Mouse (Mus musculus) inflammation-experienced regulatory T-cells, adult 16 weeks (primary cell): ENCODE measurements around the gene Apex2. TPM values are rescaled to one million over a fixed set of nuclear protein-coding genes. Genes with fewer than 3 reads are reported as not detected.

Experiments
- polyA plus RNA-seq: library from polyadenylated mRNA; unstranded; fragments of 100-300 nt; shearing (Covaris generic); gene quantifications from one replicate; pipeline ENCODE4 v1.2.1, GENCODE M21; 2017

Gene Apex2
- 18.7 TPM for polyA plus RNA-seq

DNA sequence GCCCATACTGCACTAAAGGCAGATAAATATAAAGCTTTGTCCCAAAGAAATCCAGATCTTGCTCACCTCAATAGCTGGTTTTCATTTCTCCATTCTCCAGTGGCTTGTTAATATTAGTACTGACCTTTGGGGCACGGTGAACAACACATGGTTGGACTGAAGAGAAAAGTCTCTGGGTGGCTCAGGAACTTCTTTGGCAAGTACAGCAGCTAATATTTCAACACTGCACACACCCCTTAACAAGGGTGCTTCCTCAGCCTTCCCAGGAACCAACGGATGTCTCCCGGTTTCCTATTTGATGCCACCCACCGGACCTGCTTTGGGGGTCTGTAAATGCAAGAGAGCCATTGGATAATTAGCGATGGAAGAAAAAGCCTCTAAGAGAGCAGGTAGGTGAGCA, at the start of gene Apex2:
Gene Apex2 (minus strand): TSS at position 173 of the 400 bp plus-strand sequence.

DNA sequence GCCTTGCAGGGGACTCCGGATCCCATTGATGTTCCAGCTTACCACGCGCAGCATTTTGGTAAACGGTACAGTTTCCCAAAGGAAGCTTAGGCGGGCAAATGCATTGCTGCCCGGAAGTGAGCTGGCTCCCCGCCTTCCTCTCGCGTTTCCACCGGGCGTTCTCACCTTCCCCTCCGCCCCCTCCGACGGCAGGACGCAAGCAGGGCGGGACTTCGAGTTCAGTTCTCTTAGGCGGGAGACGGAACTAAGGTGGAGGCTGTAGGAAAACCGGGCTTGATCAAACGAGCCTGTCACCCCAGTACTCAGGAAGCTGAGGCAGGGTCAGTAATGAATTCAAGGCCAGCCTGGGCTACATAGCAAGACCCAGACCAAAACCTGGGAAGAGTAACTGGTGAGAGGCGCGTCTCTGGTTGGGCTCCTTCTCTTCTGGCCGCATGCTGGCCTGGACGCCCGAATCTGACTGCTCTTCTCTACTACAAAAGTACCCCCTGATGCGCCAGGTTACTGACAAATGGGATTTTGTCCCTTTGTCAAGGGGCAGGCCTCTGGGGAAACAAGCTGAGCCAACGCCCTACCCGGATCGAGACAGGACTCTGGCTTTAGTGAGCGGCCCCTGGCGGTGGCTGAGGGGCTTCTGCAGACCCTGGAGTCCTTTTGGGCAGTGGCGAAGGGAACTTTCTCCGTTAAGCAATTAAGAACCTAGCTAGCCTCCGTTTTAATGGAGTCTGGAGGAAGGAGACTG, 1.5 kb downstream of the Apex2 start, which contains the start of gene Pfkfb1:
Gene Pfkfb1 (plus strand): TSS at position 207 of the 742 bp plus-strand sequence.

DNA sequence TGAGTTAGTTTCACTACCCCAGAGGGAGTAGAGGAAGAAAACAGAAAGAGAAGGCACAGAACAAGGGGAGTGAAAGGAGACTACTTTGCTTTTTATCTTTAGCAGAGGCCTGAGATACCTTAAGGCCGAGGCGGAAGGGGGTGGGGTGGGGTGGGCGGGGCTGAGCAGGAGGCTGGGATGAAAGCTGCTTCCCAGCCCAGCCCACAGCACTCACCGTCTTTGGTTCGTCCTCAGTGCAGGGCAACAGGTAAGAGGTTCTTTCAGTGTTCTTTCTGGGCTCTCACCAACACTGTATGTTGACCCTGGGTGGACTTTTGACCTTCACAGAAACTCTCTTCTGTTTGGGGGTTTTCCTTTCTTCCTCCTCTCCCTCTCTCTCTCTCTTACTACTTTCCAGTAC, 42.4 kb downstream of the Apex2 start, which contains the start of gene Alas2:
Gene Alas2 (plus strand): TSS at position 137 of the 400 bp plus-strand sequence.

Other genes with a start within 250 kb of the Apex2 start
- gene Tmem29, start 130.7 kb downstream of the Apex2 start, polyA plus RNA-seq, result 15.3 TPM
- gene Alas2, start 42.5 kb downstream of the Apex2 start, polyA plus RNA-seq, result 10.1 TPM
- gene Pfkfb1, start 1.6 kb downstream of the Apex2 start, polyA plus RNA-seq, result 7.0 TPM
- gene Tro, start 67.7 kb upstream of the Apex2 start, polyA plus RNA-seq, result 0.07 TPM
- gene Maged2, start 224.5 kb upstream of the Apex2 start, polyA plus RNA-seq, result 29.7 TPM